Mouse (Mus musculus): ENCODE results near the gene Il3ra. TPM values are rescaled to one million over a fixed set of nuclear protein-coding genes. Genes with fewer than 3 reads are reported as not detected.

The Il3ra gene
- total RNA-seq (2021), result 10 to 100 TPM; 20.1 to 22.3 TPM
- long read RNA-seq, experiment 1, partial matches to known transcripts, result 2 of 5 reads
- long read RNA-seq, experiment 1, other reads (novel, unspliced or antisense), result 3 of 5 reads
- long read RNA-seq, experiment 2, partial matches to known transcripts, result 6 of 18 reads
- long read RNA-seq, experiment 2, other reads (novel, unspliced or antisense), result 8 of 18 reads

DNA sequence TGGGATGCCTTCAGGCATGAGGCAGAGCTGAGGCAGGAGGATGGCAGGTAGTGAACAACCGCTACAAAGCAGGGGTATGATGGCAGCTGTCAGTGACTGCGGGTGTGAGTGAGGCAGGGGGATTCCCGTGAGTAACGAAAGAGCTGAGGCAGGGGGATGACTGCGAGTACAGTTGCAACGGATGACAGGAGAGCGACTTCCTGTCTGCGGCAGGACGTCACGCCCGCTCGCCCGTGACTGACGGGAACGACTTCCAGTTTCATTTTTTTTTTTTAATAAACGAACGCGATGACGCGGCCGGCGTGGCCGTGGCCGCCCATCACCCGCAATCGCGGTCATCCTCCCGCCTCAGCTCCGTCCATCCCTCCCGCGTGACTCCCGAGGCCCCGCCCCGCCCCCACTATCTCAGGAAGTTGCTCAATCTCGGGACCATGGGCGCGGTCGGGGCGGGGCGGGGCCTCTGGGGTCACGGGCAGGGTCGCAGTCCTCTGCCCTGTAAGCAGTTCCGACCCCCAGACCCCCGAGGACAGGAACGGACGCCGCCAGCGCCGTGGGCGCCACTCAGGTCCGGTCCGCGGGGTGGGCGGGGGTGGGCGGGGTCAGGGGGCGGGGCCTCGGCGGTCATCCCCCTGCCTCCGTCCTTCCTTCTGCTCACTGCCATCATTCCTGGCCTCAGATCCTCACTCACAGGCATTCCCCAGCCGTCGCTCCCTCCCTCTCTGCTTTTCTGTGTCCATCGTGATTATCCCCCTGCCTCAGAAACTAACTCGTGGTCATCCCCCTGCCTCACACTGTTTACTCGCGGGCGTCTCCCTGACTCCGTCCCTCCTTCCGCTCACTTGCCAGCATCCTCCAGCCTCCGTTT lies at the start of gene Il3ra:
Il3ra (plus strand) TSS at position 328 of the 865 bp plus-strand sequence.
- DNase-seq (ENCODE audit: low spot score in 2 of 2), result peak; percentile 62 to 66

DNA sequence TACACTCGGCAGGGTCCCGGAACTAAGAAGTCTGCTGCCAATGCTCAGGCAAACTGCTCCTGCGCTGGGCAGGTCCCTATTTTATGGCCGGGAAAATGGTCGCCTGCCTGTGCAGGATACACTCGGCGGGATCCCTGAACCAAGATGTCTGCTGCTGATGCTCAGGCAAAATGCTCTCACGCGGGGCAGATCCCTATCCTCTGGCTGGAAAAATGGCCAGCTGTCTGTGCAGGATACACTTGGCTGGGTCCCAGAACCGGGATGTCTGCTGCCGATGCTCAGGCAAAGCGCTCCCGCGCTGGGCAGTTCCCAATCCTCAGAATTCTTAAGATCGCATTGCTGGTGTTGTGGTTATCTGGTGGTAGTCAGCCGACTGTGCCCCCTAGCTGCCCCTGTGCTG lies 37.1 kb upstream of the Il3ra start:
- no peak for DNase-seq (ENCODE audit: low spot score in 2 of 2)

DNA sequence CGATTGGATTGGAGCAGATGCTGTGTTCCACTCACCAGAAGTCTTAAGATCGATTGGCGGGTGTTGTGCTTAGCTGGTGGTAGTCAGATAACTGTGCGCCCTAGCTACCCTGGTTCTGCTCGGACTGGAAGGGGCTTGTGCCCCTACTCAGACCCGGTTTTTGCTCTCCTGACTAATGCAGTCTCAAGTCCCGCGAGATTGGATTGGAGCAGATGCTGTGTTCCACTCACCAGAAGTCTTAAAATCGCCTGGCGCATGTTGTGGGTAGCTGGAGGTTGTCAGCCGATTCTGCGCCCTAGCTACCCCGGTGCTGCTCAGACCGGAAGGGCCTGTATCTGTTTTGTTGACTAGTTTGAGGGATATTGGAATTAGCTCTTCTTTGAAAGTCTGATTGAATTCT lies 36.7 kb upstream of the Il3ra start:
- no peak for DNase-seq (ENCODE audit: low spot score in 2 of 2)

DNA sequence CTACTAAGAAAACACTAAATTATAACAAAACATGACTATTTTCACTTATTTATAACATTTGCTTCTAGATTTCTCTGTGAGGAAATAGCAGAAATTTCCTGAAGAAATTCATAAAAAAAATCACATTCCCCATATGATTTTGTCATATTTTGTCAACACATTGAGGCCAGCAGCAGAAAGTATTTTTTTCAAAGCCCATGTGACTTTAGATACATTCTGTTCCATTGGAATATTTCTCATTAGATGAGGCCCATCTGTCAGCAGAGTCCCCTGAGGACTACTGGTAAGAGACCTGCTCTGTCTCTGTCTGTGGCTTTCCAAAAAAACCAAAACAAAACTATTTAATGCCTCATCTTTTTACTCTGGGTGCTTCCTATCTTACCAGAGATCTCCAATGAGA lies 23.5 kb upstream of the Il3ra start, which contains the start of gene Olfr31:
Olfr31 (plus strand) TSS at position 301 of the 400 bp plus-strand sequence.
- DNase-seq (ENCODE audit: low spot score in 2 of 2), result no peak

GRCm38 (mm10) chr14:14345113-14345871 lies 783 bp upstream of the Il3ra start:
- DNase-seq (ENCODE audit: low spot score in 2 of 2), result peak; percentile 75 to 83

- no peak for DNase-seq (ENCODE audit: low spot score in 2 of 2)
Observed at GRCm38 (mm10) chr14:14346813-14347100, 682 bp downstream of the Il3ra start.

DNA sequence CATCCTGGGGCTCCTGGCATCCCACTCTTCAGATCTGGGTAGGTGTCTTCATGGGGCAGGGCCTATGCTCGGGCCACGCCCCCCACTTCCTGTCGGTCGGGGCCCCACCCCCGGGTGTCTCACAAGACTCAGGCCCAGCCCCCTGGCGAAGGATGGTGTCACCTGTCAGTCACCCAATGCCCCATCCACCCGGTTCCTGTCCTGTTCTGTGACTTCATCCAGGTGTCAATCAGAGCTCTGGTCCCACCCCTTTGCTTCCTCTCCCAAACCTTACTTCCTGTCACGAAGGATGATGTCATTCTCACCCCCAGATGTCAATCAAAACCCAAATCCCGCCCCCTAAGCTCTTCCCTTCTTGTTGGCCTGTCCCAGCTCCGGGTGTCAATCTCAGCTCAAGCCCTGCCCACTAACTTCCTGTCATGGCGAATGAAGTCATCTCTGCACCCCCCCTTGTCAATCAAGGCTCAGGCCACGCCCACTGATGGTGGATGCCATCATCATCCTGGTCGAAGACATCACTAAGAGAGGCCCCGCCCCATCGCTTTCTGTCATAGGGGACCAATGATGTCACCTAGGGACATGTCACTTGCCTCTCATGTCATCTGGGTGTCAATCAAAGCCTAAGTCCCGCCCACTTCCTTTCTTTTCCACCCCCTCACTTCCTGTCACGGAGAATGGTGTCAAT lies 1.2 kb downstream of the Il3ra start:
- no peak for DNase-seq (ENCODE audit: low spot score in 2 of 2)

- peak in 1 of 2 experiments; percentile 10 for DNase-seq (ENCODE audit: low spot score in 2 of 2)
Observed at GRCm38 (mm10) chr14:14347836-14348621, 2.0 kb downstream of the Il3ra start.

DNA sequence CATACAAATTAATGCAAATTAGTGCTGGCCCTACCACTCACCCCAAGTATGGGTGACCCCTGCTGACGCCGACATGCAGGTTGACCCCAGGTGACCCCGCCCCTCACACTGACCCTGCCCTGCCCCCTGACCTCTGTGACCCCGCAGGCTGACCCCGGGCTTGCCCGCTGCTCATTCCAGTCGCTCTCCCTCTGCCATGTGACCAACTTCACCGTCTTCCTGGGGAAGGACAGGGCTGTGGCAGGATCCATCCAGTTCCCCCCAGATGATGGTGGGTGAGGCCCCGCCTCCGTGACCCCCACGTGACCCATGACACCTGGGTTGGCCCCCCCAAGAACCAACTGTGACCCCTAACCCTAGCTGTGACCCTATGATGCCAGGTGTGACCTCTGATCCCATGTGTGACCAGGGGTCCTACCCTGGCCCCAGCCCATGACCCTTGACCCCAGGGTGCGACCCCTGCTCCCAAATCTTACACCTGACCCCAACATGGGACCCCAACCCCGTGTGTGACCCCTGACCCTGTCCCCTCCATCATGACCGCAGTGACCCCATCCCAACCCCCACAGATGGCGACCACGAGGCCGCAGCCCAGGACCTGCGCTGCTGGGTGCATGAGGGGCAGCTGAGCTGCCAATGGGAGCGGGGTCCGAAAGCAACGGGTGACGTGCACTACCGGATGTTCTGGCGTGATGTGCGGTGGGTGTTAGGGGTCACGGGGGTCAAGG lies 2.8 kb downstream of the Il3ra start:
- DNase-seq (ENCODE audit: low spot score in 2 of 2), result no peak

GRCm38 (mm10) chr14:14349485-14350262 lies 3.6 kb downstream of the Il3ra start:
- no peak for DNase-seq (ENCODE audit: low spot score in 2 of 2)

GRCm38 (mm10) chr14:14350263-14351147 lies 4.4 kb downstream of the Il3ra start:
- no peak for DNase-seq (ENCODE audit: low spot score in 2 of 2)

GRCm38 (mm10) chr14:14351148-14351455 lies 5.0 kb downstream of the Il3ra start:
- DNase-seq (ENCODE audit: low spot score in 2 of 2), result no peak

DNA sequence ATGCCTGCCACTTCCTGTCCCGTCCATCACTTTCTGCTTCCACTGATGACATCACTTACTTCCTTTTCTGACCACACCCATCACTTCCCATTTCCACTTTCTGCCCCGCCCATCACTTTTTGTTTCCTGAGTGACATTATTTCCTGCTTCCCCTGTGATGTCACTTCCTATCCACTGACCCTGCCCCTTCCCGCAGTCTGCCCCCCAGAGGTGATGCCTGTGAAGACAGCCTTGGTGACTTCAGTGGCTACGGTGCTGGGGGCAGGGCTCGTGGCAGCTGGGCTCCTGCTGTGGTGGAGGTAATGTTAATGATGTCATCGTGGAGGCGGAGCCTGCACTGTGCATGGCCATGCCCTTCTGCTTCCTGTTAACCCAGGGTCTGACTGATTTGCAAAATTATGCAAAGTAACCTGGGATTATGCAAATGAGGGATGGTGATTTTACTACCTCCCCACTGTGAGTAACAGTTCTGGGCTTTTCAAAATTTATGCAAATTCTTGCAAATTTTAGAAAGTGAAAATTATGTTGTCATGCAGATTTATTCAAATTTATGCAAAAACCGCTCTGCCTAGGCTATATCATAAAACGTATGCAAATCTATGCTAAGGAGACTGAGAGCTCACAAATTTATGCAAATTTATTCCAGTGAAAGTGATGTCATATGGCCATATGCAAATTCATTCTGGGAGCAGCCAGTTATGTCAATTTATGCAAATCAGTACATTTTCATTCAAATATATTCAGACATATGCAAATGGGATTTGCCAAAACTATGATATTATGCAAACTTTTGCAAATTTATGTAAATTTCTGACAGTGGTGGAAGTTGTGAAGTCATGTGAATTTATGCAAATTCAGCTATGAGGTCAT lies 5.9 kb downstream of the Il3ra start:
- no peak for DNase-seq (ENCODE audit: low spot score in 2 of 2)

- DNase-seq (ENCODE audit: low spot score in 2 of 2), result no peak
Observed at GRCm38 (mm10) chr14:14352606-14353005, 6.5 kb downstream of the Il3ra start.

GRCm38 (mm10) chr14:14353081-14353732 lies 7.1 kb downstream of the Il3ra start:
- no peak for DNase-seq (ENCODE audit: low spot score in 2 of 2)

DNA sequence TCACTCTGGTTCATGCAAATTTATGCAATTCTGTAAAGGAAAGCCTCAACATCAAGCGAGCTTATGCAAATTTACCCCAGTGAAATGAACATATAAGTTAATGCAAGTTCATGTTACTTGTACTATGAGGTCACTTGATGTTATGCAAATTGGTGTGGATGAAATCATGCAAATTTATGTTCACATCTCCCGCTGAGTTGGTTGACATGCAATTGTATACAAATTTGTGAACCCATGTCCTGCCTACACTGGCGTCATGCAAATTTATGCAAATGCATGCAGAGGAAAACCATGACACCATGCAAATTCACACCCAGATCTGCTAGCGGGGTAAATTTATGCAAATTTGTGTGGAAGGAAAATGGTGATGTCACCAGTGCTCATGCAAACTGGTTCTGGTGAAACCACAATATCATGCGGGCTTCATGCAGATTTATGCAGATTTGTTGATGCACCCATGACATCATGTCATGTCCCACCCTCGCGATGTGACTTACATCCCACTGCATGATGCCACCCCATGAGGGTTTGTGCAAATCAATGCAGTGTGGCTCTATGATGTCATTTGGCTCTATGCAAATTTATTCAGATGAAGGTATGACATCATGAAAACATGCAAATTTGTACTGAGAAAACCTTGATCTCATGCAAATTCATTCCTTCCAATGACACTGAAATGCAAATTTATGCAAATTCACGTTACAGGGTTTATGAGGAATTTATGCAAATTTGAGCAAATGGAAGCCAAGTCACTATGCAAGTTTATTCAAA lies 7.8 kb downstream of the Il3ra start:
- DNase-seq (ENCODE audit: low spot score in 2 of 2), result no peak
